Mouse (Mus musculus) hindbrain, embryonic 11.5 days (tissue): ENCODE measurements around the gene Gm4756. TPM values are rescaled to one million over a fixed set of nuclear protein-coding genes. Genes with fewer than 3 reads are reported as not detected.
"Not testable (repeated sequence)": the region's sequence is repeated elsewhere in the genome, so short reads cannot be mapped to it uniquely, and the experiment has no call there.

Experiments
- ATAC-seq: fragments of 200-750 bp; cut with Nextera tagmentation; 2 replicates; pipeline ENCODE4 v1.8.0; 2017; ENCODE audit warnings: mild to moderate bottlenecking, moderate TSS enrichment, moderate library complexity; ENCODE audit not compliant: low FRiP score
- DNase-seq: peaks from one replicate; pipeline ENCODE4 v3.0.0-alpha.2; 2015; ENCODE audit warnings: low spot score
- H3K27ac ChIP-seq: fragments of 300-500 bp; sonication (generic); 2 replicates; pipeline ENCODE4 v1.5.1; 2014; ENCODE audit warnings: mild to moderate bottlenecking, low read depth, low read length
- H3K27me3 ChIP-seq: fragments of 300-500 bp; sonication (generic); 2 replicates; pipeline ENCODE4 v1.6.1; 2014; ENCODE audit warnings: mild to moderate bottlenecking, low read length, moderate library complexity, mixed read lengths; ENCODE audit not compliant: control insufficient read depth, insufficient read depth
- H3K36me3 ChIP-seq: fragments of 300-500 bp; sonication (generic); 2 replicates; pipeline ENCODE4 v1.6.1; 2014; ENCODE audit warnings: mild to moderate bottlenecking, low read length, moderate library complexity, mixed read lengths; ENCODE audit not compliant: control insufficient read depth, insufficient read depth
- H3K4me1 ChIP-seq: fragments of 300-500 bp; sonication (generic); replicated peaks from 2 replicates; pipeline ENCODE4 v1.6.1; 2014; ENCODE audit warnings: low read length, mixed read lengths; ENCODE audit not compliant: control insufficient read depth, insufficient read depth
- H3K4me2 ChIP-seq: fragments of 300-500 bp; sonication (generic); replicated peaks from 2 replicates; pipeline ENCODE4 v1.6.1; 2014; ENCODE audit warnings: mild to moderate bottlenecking, low read depth, low read length
- H3K4me3 ChIP-seq: fragments of 300-500 bp; sonication (generic); 2 replicates; pipeline ENCODE4 v1.5.1; 2014; ENCODE audit warnings: low read depth, low read length
- H3K9ac ChIP-seq: fragments of 300-500 bp; sonication (generic); 2 replicates; pipeline ENCODE4 v1.6.1; 2014; ENCODE audit warnings: low read depth, low read length
- H3K9me3 ChIP-seq: fragments of 300-500 bp; sonication (generic); 2 replicates; pipeline ENCODE4 v1.6.1; 2016; ENCODE audit warnings: low read length; ENCODE audit not compliant: control insufficient read depth
- WGBS: fragments of 180-500 bp; shearing (Covaris S2); extraction: QIAGEN DNeasy Blood & Tissue Kit; methylation state at CpG from one replicate; pipeline ENCODE4 v1.1.7; 2014; 5-methylcytosine and 5-hydroxymethylcytosine counted together
- polyA plus RNA-seq: library from polyadenylated mRNA; unstranded; fragments of >200 nt; fragmentation: Nextera tagmentation; extraction: Ambion mirVana; gene quantifications from 2 replicates; pipeline ENCODE4 v1.2.1, GENCODE M21; 2014

Gene Gm4756
- polyA plus RNA-seq, 1 experiment from 2014 or later: not detected

DNA sequence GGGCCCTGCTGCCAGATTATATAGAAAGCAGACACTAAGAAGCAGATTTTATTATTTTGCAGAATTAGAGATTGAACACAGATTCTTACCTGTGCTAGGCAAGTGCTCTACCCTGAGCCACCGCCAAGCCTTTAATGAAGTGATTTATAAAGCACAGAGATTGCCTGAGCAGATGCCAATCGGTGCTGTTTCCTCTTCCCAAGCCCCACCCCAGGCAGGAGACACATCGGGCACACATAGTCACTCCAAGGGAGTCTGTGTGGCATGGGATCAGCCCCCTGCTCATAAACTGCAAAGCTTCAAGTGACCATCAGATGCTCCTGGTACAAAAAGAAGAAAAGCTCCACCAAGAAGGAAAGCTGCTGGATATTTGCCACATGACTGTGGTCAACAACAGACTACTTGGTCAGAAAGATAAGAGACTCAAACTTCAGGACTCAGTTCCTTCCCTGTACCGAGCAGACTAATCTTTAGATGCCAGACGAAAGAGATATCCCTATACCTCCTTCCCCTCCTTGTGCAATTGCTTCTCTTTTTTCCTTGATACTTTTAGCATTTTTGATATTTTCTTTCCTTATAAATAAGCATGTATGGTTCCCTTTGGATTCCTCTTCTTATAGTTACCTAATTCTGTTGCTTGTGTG, 26.5 kb downstream of the Gm4756 start:
- ATAC-seq: no peak

DNA sequence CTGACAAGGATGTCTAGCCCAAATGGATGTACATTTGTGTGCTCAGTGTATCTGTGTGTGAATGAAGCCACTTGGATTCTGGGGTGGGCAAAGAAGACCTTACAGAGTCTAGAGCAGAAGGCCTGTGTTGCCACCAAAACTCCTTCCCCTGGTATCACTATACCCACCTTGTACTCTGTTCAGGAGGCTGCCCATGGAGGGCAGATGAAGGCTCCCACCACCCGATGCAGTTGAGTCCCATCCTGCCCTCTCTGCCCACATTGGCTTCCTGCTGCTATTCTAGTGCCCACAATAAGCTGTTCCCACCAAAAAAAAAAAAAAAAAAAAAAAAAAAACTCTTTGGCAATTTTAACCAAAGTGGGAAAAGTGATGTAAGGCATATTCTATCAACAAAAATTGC, 28.0 kb downstream of the Gm4756 start:
- DNase-seq: no peak
- WGBS: 90% methylated on average over 1 of the region's 1 CpGs
- no peaks in the 10 kb centered on the region for H3K36me3 ChIP-seq
- H3K9ac ChIP-seq: no peak overlapping the region
- H3K4me1 ChIP-seq: no peaks in the 10 kb centered on the region
- H3K27ac ChIP-seq: no peak overlapping the region
- no peaks in the 10 kb centered on the region for H3K27me3 ChIP-seq
- ATAC-seq: no peak
- no peak overlapping the region for H3K4me3 ChIP-seq
- no peaks in the 10 kb centered on the region for H3K9me3 ChIP-seq
- H3K4me2 ChIP-seq: no peak overlapping the region

More for the DNA sequence above, 26.5 kb downstream of the Gm4756 start:
- Histone ChIP-seq H3K27ac (no peak overlapping the region), H3K4me3 (no peak overlapping the region), H3K4me1 (no peaks in the 10 kb centered on the region), H3K9me3 (no peaks in the 10 kb centered on the region), H3K36me3 (no peaks in the 10 kb centered on the region), H3K27me3 (no peaks in the 10 kb centered on the region), H3K4me2 (no peak overlapping the region), H3K9ac (no peak overlapping the region)
- DNase-seq: no peak
- WGBS: 84% methylated on average over 5 of the region's 5 CpGs

DNA sequence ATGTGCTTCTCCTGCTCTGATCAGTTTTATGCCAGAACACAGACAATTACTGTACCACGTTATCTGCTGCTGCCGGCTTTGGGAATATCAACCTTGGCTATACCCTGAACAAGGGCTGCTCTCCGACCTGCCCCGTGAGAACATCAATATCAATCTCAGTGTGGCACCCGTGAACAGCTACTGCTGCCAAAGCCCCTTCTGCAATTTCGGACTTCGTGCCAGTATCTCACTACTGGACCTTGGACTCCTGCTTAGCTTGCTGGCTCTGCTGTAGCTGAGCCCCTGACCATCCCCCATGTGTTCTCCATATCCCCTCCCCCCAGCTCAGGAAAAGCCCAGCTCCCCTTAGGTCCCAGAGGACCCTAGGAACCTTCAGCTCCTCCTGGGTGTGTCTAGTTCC, 28.6 kb downstream of the Gm4756 start:
- no peaks in the 10 kb centered on the region for H3K9me3 ChIP-seq
- no peak overlapping the region for H3K4me3 ChIP-seq
- no peak for ATAC-seq

DNA sequence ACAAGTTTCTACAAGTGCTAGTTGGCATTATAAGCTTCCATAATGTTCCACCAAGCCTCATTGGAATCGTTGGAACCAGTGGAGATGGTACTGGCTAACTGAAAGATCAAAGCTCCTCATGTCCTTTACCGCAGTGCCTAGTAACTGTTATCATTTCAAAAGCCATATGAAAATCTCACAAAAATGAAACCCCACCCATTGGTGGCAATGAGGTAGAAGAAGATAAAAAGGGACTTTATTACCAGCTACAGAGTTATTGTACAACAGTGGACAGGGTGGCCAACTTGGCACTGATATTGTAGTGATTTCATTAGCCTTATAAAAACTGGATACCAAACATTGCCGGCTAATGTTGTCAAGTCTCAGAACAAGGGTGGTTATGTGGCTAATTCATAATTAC, 37.4 kb downstream of the Gm4756 start:
- 91% methylated on average over 3 of the region's 3 CpGs for WGBS
- H3K27me3 ChIP-seq: no peaks in the 10 kb centered on the region
- no peak overlapping the region for H3K4me2 ChIP-seq
- no peak overlapping the region for H3K4me3 ChIP-seq
- no peak overlapping the region for H3K27ac ChIP-seq
- H3K36me3 ChIP-seq: no peaks in the 10 kb centered on the region
- H3K9me3 ChIP-seq: no peaks in the 10 kb centered on the region
- no peak for DNase-seq
- no peak for ATAC-seq
- no peak overlapping the region for H3K9ac ChIP-seq
- no peaks in the 10 kb centered on the region for H3K4me1 ChIP-seq

More for the DNA sequence above, 28.6 kb downstream of the Gm4756 start:
- no peak for DNase-seq
- 94% methylated on average over 7 of the region's 7 CpGs for WGBS
- H3K27ac ChIP-seq: no peak overlapping the region
- no peaks in the 10 kb centered on the region for H3K27me3 ChIP-seq
- H3K4me1 ChIP-seq: no peaks in the 10 kb centered on the region
- H3K36me3 ChIP-seq: no peaks in the 10 kb centered on the region
- H3K9ac ChIP-seq: no peak overlapping the region
- H3K4me2 ChIP-seq: no peak overlapping the region

DNA sequence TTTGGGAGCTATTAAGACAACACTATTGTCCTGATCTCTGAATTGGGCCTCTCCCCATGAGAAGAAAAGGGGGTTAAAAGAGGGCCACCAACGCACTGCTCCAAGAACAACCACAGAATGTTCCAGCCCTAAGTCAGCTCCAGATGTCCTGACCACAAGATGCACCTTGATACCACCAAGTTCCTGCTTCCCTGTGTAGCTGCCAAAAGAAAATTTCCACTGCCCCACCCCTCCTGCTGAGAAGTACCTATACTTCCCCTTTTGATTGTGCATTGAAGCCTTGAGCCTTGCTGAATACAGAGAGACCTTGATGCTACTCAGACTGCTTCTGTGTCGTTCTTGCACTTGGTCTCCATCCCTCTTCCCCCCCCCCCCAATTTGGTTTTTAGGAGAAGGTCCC, 50.7 kb downstream of the Gm4756 start:
- H3K4me2 ChIP-seq, H3K4me1 ChIP-seq, DNase-seq, H3K27me3 ChIP-seq, ATAC-seq, H3K9me3 ChIP-seq, H3K9ac ChIP-seq, H3K36me3 ChIP-seq, H3K27ac ChIP-seq, H3K4me3 ChIP-seq: not testable (repeated sequence)
- WGBS: 88% methylated on average over 2 of the region's 2 CpGs

DNA sequence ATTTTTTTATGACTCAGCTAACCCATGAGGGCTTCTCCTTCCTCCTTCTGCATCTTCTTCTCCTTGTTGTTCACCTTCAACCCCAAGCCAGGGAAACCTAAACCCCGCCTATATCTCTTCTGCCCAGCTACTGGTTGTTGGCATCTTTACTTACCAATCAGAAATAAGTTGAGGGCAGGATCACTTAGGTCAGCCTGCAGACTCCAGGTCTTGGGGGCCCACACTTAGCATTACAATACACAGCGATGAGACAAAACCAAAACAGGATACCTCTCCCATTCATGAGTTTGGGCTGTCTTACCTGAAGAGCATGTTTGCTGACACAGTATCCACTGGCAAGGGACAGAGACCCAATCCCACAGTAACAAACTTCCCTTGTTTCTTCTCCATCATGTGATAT, 55.5 kb downstream of the Gm4756 start:
- no peaks in the 10 kb centered on the region for H3K27me3 ChIP-seq

DNA sequence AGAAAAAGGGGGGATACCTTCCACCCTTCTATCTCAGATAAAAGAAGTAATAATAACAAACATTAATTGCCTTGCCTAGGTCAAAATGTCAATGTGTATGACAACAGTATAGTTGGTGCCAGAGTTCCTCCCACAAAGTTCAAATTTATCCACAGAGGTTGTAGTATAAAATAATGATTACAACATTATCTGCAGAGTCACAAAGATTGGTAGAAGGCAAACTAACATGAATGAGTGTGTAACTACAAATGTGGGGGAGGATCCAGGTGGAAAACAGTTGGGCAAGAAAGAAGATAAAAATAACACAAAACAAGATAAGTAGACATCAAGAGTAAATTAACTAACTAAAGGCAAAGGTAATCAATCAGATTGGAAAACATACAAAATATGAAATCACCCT, 56.5 kb downstream of the Gm4756 start:
- Histone ChIP-seq H3K9ac (no peak overlapping the region), H3K4me1 (no peaks in the 10 kb centered on the region), H3K27me3 (no peaks in the 10 kb centered on the region), H3K36me3 (no peaks in the 10 kb centered on the region), H3K4me3 (no peak overlapping the region), H3K27ac (no peak overlapping the region), H3K4me2 (no peak overlapping the region), H3K9me3 (no peaks in the 10 kb centered on the region)
- no peak for ATAC-seq
- no peak for DNase-seq

More for the DNA sequence above, 55.5 kb downstream of the Gm4756 start:
- WGBS: 63% methylated on average over 2 of the region's 2 CpGs
- ATAC-seq (no peak), DNase-seq (no peak)
- no peak overlapping the region for H3K27ac ChIP-seq
- H3K4me3 ChIP-seq: no peak overlapping the region
- H3K4me1 ChIP-seq: no peaks in the 10 kb centered on the region
- no peaks in the 10 kb centered on the region for H3K36me3 ChIP-seq
- H3K9me3 ChIP-seq: no peaks in the 10 kb centered on the region
- H3K4me2 ChIP-seq: no peak overlapping the region
- H3K9ac ChIP-seq: no peak overlapping the region

DNA sequence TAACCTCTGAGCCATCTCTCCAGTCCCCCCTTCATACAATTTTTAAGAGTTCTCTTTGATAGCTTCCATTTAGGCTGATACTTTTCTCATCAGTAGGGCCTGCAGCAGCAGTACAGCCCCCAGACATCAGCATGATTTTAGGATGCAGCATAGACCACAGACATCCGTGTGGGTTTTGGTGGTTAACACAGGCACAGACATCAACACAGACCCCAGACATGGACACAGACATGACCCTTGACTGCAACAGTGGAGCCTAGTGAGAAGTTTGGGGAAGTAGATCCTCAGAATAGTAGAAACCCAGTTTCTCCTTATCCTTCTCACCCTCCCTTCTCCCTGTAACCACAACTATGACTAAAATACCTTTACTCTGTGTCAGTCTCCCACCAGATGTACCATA, 64.1 kb downstream of the Gm4756 start:
- Histone ChIP-seq H3K4me3 (no peak overlapping the region), H3K4me1 (no peaks in the 10 kb centered on the region), H3K27me3 (no peaks in the 10 kb centered on the region), H3K4me2 (no peak overlapping the region), H3K36me3 (no peaks in the 10 kb centered on the region), H3K9me3 (no peaks in the 10 kb centered on the region), H3K27ac (no peak overlapping the region), H3K9ac (no peak overlapping the region)
- whole genome bisulfite sequencing: 88% methylated on average over 1 of the region's 1 CpGs
- ATAC-seq: no peak
- no peak for DNase-seq

DNA sequence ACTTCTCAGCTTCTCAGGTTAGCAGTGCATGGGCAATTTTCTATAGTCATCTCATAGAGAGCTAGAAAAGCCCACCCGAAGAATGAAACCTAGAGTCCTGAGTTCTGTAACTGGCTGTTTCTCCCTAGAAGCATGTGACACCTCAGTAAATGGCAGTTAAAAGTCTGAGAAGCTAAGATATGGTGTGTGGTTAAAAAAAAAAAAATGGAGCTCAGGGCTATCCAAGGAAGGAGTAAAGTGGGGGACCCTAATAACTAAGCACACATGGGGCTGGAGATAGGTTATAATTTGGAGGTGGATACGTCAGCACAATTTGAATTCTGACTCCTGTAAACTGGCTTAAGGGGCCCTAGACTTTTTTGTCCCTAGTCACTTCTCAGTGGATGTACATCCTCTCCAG, 66.4 kb downstream of the Gm4756 start:
- Histone ChIP-seq H3K9ac (no peak overlapping the region), H3K4me2 (no peak overlapping the region), H3K36me3 (no peaks in the 10 kb centered on the region), H3K4me3 (no peak overlapping the region), H3K27ac (no peak overlapping the region), H3K4me1 (no peaks in the 10 kb centered on the region), H3K27me3 (no peaks in the 10 kb centered on the region), H3K9me3 (no peaks in the 10 kb centered on the region)
- 93% methylated on average over 2 of the region's 2 CpGs for WGBS
- no peak for ATAC-seq
- DNase-seq: no peak
